Mouse (Mus musculus): Measurements from ENCODE around the gene Mroh7.

Mroh7 gene

GRCm38 (mm10) chr4:106699989-106700388, 30.7 kb downstream of the Mroh7 start:
- peak; percentile 39 for DNase-seq (ENCODE audit: low read depth, low spot score)

GRCm38 (mm10) chr4:106693841-106694430, 36.8 kb downstream of the Mroh7 start:
- no peak for DNase-seq (ENCODE audit: low read depth, low spot score)

GRCm38 (mm10) chr4:106688636-106689296, 42.0 kb downstream of the Mroh7 start:
- no peak for DNase-seq (ENCODE audit: low read depth, low spot score)

- DNase-seq (ENCODE audit: low read depth, low spot score): no peak
These were observed 49.8 kb downstream of the Mroh7 start for GRCm38 (mm10) chr4:106680955-106681354.

GRCm38 (mm10) chr4:106679152-106679551, 51.6 kb downstream of the Mroh7 start:
- DNase-seq (ENCODE audit: low read depth, low spot score): no peak

GRCm38 (mm10) chr4:106678442-106679118, 52.1 kb downstream of the Mroh7 start, which contains the start of gene Ttc4:
Gene Ttc4 (minus strand): TSS chr4:106678944.
- DNase-seq (ENCODE audit: low read depth, low spot score): peak; percentile 84

GRCm38 (mm10) chr4:106676749-106677148, 54.0 kb downstream of the Mroh7 start:
- no peak for DNase-seq (ENCODE audit: low read depth, low spot score)

GRCm38 (mm10) chr4:106666546-106666945, 64.2 kb downstream of the Mroh7 start:
- peak; percentile 88 for DNase-seq (ENCODE audit: low read depth, low spot score)

GRCm38 (mm10) chr4:106665673-106666072, 65.1 kb downstream of the Mroh7 start:
- DNase-seq (ENCODE audit: low read depth, low spot score): no peak

- no peak for DNase-seq (ENCODE audit: low read depth, low spot score)
These were observed 65.5 kb downstream of the Mroh7 start for GRCm38 (mm10) chr4:106665269-106665668.

- no peak for DNase-seq (ENCODE audit: low read depth, low spot score)
These were observed 66.0 kb downstream of the Mroh7 start for GRCm38 (mm10) chr4:106664697-106665096.

GRCm38 (mm10) chr4:106663956-106664470, 66.7 kb downstream of the Mroh7 start:
- DNase-seq (ENCODE audit: low read depth, low spot score): no peak

GRCm38 (mm10) chr4:106655681-106656080, 75.0 kb downstream of the Mroh7 start:
- DNase-seq (ENCODE audit: low read depth, low spot score): peak; percentile 50

GRCm38 (mm10) chr4:106653051-106653450, 77.7 kb downstream of the Mroh7 start:
- no peak for DNase-seq (ENCODE audit: low read depth, low spot score)

- DNase-seq (ENCODE audit: low read depth, low spot score): no peak
These were observed 78.2 kb downstream of the Mroh7 start for GRCm38 (mm10) chr4:106652546-106652945.

GRCm38 (mm10) chr4:106650833-106651527, 79.7 kb downstream of the Mroh7 start, which contains the start of gene Pars2:
Gene Pars2 (plus strand): TSS chr4:106651069.
- DNase-seq (ENCODE audit: low read depth, low spot score): peak; percentile 97

GRCm38 (mm10) chr4:106647137-106647536, 83.6 kb downstream of the Mroh7 start:
- DNase-seq (ENCODE audit: low read depth, low spot score): no peak

- no peak for DNase-seq (ENCODE audit: low read depth, low spot score)
These were observed 84.9 kb downstream of the Mroh7 start for GRCm38 (mm10) chr4:106645797-106646196.

GRCm38 (mm10) chr4:106644218-106644610, 86.5 kb downstream of the Mroh7 start:
- peak; percentile 64 for DNase-seq (ENCODE audit: low read depth, low spot score)

- no peak for DNase-seq (ENCODE audit: low read depth, low spot score)
These were observed 87.1 kb downstream of the Mroh7 start for GRCm38 (mm10) chr4:106643483-106644217.

GRCm38 (mm10) chr4:106634086-106634479, 96.6 kb downstream of the Mroh7 start:
- no peak for DNase-seq (ENCODE audit: low read depth, low spot score)

Data from skeletal muscle tissue, adult 2 months (tissue).